Mouse (Mus musculus): ENCODE measurements at regions not wholly inside any gene's neighbourhood (a gene's known extent, or its start where the extent isn't known, plus 50 kb on each side); places are given as distances from the start of the nearest gene placed in this dataset.
A peak's percentile ranks its signal among the peaks of the same experiment; 100 is the strongest.

DNA sequence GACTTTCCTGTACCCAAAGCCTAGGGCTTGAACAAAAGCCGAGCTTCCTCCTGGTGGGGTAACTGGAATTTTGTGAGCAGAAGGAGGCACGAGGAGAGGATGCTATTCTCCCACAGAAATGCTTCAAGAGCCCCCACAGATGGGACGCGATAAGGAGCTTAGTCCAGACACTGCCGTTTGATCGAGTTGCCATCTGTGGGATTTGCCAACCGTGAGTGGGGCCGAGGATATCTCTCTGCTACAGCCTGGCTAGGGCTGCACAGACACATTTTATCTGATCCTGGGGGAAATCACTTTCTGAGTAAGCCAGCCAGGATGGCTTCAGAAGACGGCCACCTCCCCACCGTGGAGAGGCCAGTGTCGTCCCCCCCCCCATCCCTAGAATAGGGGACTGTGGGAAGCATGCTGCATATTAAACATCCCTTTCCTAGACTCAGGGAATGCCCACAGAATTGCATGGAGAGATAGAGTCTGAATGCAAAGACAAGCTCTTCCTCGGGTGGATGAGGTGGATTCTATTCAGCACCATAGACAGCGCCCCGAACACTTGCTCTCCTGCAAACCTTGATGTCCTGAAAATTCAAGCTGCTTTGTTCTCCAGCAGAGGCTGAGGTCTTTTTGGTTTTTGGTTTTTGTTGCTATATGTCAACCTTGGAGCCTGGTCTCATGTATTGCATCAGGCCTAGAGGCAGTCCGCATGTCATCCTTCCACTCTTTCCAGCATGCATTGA lies 611.6 kb upstream of the Fam19a5 start:
- Histone ChIP-seq H3K36me3 (replicated peaks) (no peaks in the 10 kb centered on the region), H3K9me3 (no peaks in the 10 kb centered on the region), H3K27ac (no peak overlapping the region), H3K4me1 (no peaks in the 10 kb centered on the region), H3K4me3 (no peak overlapping the region), H3K27me3 (ENCODE audit: poor library complexity, severe bottlenecking) (no peaks in the 10 kb centered on the region)
- peak; percentile 41 for DNase-seq (ENCODE audit: extremely low spot score, low spot score)
- WGBS: 67% methylated on average over 15 of the region's 15 CpGs

DNA sequence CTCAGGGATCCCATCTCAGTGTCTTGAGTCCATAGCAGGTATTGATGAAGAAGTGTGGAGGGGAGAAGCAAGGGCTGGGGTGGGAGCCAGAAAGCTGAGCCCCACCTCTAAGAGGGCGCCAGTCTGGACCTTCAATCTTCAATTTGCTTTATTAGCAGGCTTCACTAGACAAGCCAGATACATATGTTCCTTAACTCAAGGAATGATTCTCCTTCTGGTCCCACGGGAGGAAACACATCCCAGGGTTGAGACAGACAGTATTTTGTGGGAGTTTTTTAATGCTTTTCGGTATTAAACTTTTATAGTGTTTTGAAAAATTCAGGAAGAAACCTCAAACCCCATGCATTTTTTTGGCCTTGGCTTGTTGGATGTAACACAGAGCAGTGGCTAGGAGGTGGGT lies 606.7 kb upstream of the Fam19a5 start:
- Histone ChIP-seq H3K27ac (no peak overlapping the region), H3K9me3 (no peaks in the 10 kb centered on the region), H3K4me3 (no peak overlapping the region), H3K36me3 (replicated peaks) (no peaks in the 10 kb centered on the region), H3K4me1 (no peaks in the 10 kb centered on the region), H3K27me3 (ENCODE audit: poor library complexity, severe bottlenecking) (no peaks in the 10 kb centered on the region)
- 89% methylated on average over 3 of the region's 3 CpGs for WGBS
- no peak for DNase-seq (ENCODE audit: extremely low spot score, low spot score)

DNA sequence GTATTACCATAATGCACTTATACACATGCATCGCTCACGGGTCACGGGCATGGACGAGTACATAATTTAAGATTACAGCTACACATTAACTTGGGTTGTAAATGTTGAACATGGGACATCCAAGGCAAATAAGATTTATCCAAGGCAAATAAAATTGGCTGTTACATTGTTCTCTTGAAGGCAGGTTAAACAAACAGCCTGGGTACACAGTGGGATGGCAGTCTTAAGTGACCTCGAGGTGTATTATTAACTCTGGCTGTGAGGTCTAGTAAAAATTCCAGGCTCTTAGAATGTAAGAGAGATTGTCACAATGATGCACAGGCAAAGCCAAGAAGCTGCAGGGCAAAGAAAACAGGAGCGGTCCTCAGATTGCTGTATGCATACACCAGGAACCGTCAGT lies 599.6 kb upstream of the Fam19a5 start:
- no peaks in the 10 kb centered on the region for H3K36me3 ChIP-seq (replicated peaks)
- no peaks in the 10 kb centered on the region for H3K27me3 ChIP-seq (ENCODE audit: poor library complexity, severe bottlenecking)
- H3K27ac ChIP-seq: no peak overlapping the region
- 91% methylated on average over 7 of the region's 7 CpGs for WGBS
- H3K9me3 ChIP-seq: no peaks in the 10 kb centered on the region
- peaks cover 8% of the 10 kb centered on the region; the same call in 1 of the 2 replicates for H3K4me1 ChIP-seq
- no peak overlapping the region for H3K4me3 ChIP-seq
- DNase-seq (ENCODE audit: extremely low spot score, low spot score): no peak

DNA sequence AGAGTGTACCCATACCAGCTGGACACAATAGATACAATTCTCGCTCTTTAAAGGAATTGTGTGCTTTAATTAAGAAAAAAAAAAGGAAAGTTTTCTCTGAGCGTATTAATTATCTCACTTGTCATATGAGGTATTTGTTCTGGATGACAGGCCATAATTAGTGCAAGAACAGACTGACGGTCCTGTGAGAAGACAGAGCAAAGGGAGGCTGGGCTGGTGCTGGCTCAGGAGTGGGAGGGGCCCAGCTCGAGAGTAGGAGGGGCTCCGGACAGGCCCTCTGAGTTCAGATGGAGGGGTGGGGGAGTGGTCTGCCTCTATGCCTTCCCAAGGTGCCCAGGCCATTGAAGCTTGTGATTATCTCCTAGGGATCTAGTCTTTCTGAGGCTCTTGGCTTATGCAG lies 591.5 kb upstream of the Fam19a5 start:
- 55% methylated on average over 5 of the region's 5 CpGs for WGBS
- Histone ChIP-seq H3K36me3 (replicated peaks) (no peaks in the 10 kb centered on the region), H3K4me1 (no peaks in the 10 kb centered on the region), H3K9me3 (no peaks in the 10 kb centered on the region), H3K27me3 (ENCODE audit: poor library complexity, severe bottlenecking) (no peaks in the 10 kb centered on the region), H3K27ac (no peak overlapping the region), H3K4me3 (no peak overlapping the region)
- no peak for DNase-seq (ENCODE audit: extremely low spot score, low spot score)

DNA sequence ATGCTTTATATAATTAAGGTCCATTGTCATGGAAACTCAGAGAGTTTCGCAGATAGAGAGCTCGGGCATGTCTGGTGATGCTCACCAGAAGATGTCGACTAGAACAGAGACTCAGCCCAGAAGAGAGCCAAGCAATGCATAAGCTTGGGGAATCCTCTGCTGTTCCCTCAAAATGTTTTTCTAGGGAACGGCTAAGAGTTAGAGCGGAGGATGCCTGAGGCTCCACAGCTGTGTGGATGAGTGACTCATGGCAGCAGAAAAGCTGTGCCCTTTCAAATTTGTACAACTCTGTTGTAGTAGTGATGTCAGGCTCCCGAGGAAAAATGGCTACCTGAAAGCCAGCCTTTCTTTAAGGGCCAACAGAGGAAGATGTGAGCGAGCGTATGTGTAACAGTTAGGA lies 586.2 kb upstream of the Fam19a5 start:
- WGBS: 87% methylated on average over 8 of the region's 8 CpGs
- no peak overlapping the region for H3K27ac ChIP-seq

DNA sequence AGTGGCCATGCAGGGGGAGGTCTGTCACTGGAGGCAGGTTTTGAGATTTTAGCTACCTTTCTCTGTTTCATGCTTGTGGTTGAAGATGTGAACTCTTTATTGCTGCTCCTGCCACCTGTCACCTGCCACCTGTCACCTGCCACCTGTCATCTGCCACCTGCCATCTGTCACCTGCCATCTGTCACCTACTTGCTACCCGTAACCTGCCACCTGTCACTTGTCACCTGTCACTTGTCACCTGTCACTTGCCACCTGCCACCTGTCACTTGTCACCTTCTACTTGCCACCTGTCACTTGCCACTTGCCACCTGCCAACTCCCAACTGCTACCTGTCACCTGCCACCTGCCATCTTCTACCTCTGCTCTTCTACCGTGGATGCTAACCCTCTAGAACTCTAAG lies 581.2 kb upstream of the Fam19a5 start:
- no peak overlapping the region for H3K27ac ChIP-seq
- WGBS: 84% methylated on average over 2 of the region's 2 CpGs
- H3K36me3 ChIP-seq (replicated peaks): no peaks in the 10 kb centered on the region
- H3K27me3 ChIP-seq (ENCODE audit: poor library complexity, severe bottlenecking): no peaks in the 10 kb centered on the region
- DNase-seq (ENCODE audit: extremely low spot score, low spot score): no peak
- H3K4me1 ChIP-seq: no peaks in the 10 kb centered on the region
- H3K9me3 ChIP-seq: no peaks in the 10 kb centered on the region
- H3K4me3 ChIP-seq: no peak overlapping the region

More for the DNA sequence above, 586.2 kb upstream of the Fam19a5 start:
- Histone ChIP-seq H3K4me1 (no peaks in the 10 kb centered on the region), H3K4me3 (no peak overlapping the region), H3K36me3 (replicated peaks) (no peaks in the 10 kb centered on the region), H3K27me3 (ENCODE audit: poor library complexity, severe bottlenecking) (no peaks in the 10 kb centered on the region), H3K9me3 (no peaks in the 10 kb centered on the region)
- no peak for DNase-seq (ENCODE audit: extremely low spot score, low spot score)

DNA sequence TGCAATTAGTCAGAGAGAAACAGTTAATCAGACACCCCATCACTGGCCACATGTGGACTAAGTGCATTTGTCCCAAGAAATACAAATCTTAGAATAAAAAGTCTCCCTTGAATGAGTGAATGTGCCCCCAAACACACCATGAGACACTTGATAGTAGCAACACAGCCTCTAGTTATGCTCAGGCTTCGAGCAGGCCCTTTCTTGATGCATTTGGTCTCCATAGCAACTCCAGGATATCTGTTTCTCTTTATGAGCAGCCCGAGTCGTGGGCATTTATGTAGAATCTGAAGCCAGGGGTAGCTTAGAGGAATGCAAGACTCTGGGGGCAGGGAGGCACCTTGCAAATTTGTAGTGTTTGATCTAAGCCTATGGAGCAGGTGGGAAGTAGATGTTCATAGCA lies 580.6 kb upstream of the Fam19a5 start:
- WGBS: 64% methylated on average over 3 of the region's 3 CpGs
- Histone ChIP-seq H3K27ac (no peak overlapping the region), H3K27me3 (ENCODE audit: poor library complexity, severe bottlenecking) (no peaks in the 10 kb centered on the region), H3K4me1 (no peaks in the 10 kb centered on the region), H3K4me3 (no peak overlapping the region), H3K9me3 (no peaks in the 10 kb centered on the region), H3K36me3 (replicated peaks) (no peaks in the 10 kb centered on the region)
- DNase-seq (ENCODE audit: extremely low spot score, low spot score): no peak

DNA sequence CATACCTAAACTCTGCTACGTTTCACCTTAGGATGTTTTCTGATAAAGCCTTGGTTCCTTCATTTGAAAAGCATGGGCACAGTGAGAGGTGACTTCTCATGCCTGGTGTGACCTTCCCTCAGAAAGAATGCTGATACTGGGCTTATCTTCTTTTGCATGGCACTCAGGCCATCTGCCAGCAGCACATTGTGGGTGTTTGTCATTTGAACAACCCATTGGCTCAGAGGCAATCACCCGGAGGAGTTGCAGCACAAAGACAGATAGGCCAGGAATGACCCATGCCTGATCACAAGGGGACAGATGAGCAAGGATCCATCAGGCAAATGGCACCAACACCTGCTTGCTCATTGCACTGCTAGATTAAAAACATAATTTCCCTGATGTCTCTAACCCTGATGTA lies 572.7 kb upstream of the Fam19a5 start:
- Histone ChIP-seq H3K4me3 (no peak overlapping the region), H3K27ac (no peak overlapping the region), H3K4me1 (no peaks in the 10 kb centered on the region), H3K9me3 (0 out of 2 replicates have a peak, but pooled peaks cover 4% of the 10 kb centered on the region), H3K27me3 (ENCODE audit: poor library complexity, severe bottlenecking) (no peaks in the 10 kb centered on the region), H3K36me3 (replicated peaks) (no peaks in the 10 kb centered on the region)
- WGBS: 85% methylated on average over 2 of the region's 2 CpGs
- no peak for DNase-seq (ENCODE audit: extremely low spot score, low spot score)

DNA sequence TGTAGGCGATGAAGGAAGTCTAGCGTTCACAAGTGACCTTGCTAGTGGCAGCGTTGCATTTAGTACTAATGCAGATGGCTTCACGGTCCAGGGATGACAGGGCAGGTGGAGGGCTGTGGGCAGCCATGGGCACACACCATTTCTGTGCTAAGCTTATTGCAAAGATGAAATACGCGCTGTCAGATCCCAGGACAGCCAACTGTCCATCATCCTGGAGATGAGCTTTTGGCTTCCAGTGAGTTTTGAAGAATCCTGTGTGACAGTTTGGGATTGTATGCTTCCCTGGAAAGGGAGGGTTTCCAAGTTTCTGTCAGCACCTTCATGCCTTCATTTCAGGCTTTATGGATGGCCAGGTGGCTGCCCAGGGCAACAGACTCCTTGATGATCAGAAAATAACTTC lies 547.9 kb upstream of the Fam19a5 start:
- DNase-seq (ENCODE audit: extremely low spot score, low spot score): no peak
- no peak overlapping the region for H3K4me3 ChIP-seq
- no peaks in the 10 kb centered on the region for H3K36me3 ChIP-seq (replicated peaks)
- WGBS: 94% methylated on average over 6 of the region's 6 CpGs
- H3K27me3 ChIP-seq (ENCODE audit: poor library complexity, severe bottlenecking): no peaks in the 10 kb centered on the region
- H3K9me3 ChIP-seq: no peaks in the 10 kb centered on the region; the same call in 1 of the 2 replicates
- H3K27ac ChIP-seq: no peak overlapping the region
- H3K4me1 ChIP-seq: peaks cover 4% of the 10 kb centered on the region; the same call in 1 of the 2 replicates

DNA sequence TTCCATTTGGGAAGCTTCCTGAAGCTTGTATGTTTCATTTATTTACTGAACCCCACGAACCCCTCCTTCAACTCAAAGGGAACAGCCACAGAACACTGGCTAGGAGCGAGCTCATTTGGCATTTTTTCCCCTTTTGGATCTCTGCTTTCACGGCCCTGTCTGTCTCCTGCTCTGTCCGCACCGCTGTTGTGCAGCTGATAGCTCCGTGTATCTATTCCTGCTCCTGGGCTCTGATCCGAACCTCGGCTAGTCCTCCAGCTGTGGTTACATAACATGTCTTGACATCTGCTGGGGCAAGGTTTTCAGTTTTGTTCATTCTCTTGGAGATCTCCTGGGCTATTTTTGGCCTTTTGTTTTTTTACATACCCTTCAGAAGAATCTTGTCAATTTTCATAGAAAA lies 525.1 kb upstream of the Fam19a5 start:
- H3K27ac ChIP-seq: no peak overlapping the region
- WGBS: 71% methylated on average over 8 of the region's 8 CpGs
- no peak for DNase-seq (ENCODE audit: extremely low spot score, low spot score)
- no peak overlapping the region for H3K4me3 ChIP-seq
- H3K4me1 ChIP-seq: peaks cover 8% of the 10 kb centered on the region
- no peaks in the 10 kb centered on the region for H3K9me3 ChIP-seq
- no peaks in the 10 kb centered on the region for H3K36me3 ChIP-seq (replicated peaks)
- H3K27me3 ChIP-seq (ENCODE audit: poor library complexity, severe bottlenecking): no peaks in the 10 kb centered on the region

DNA sequence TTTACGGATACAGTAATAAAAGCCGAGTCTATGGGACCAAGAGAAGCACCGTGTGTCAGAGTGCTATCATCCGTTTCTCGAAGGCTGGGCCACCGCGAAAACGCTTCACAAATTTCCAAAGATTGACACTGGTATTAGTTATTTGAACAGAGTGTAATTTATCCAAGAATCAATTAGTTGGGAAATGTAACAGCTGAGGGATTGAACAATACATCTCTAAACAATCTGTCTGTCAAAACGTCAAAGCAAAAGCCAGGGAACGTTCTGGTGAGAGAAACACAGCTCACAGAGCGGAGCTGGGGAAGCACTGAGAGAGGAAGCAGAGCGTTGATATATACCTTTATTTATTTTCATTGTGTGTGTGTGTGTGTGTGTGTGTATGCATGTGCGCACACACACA lies 498.1 kb upstream of the Fam19a5 start:
- DNase-seq (ENCODE audit: extremely low spot score, low spot score): no peak
- no peaks in the 10 kb centered on the region for H3K9me3 ChIP-seq
- 92% methylated on average over 13 of the region's 13 CpGs for WGBS

DNA sequence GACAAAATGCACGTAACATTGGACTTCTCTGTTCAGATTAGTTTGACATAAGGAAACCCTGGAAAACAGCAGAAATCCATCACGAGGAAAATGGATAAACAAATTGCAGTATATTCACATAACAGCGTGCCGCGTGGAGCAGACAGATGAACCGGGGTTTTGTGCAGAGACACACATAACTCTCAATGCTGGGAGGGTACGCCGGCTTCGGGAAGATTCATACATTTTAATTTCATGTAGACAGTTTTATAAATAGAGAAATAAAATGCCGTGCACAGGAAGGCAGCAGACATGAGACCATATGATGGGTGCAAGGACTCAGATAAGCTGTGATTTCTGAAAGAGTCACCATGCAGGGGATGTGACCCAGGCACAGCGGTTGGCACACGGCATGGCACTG lies 489.9 kb upstream of the Fam19a5 start:
- no peaks in the 10 kb centered on the region for H3K4me1 ChIP-seq
- no peak overlapping the region for H3K4me3 ChIP-seq
- H3K27ac ChIP-seq: no peak overlapping the region
- H3K36me3 ChIP-seq (replicated peaks): no peaks in the 10 kb centered on the region
- DNase-seq (ENCODE audit: extremely low spot score, low spot score): no peak
- H3K27me3 ChIP-seq (ENCODE audit: poor library complexity, severe bottlenecking): no peaks in the 10 kb centered on the region
- H3K9me3 ChIP-seq: no peaks in the 10 kb centered on the region
- 95% methylated on average over 12 of the region's 12 CpGs for WGBS

More for the DNA sequence above, 498.1 kb upstream of the Fam19a5 start:
- H3K36me3 ChIP-seq (replicated peaks): no peaks in the 10 kb centered on the region
- no peak overlapping the region for H3K27ac ChIP-seq
- no peak overlapping the region for H3K4me3 ChIP-seq
- H3K4me1 ChIP-seq: no peaks in the 10 kb centered on the region
- H3K27me3 ChIP-seq (ENCODE audit: poor library complexity, severe bottlenecking): no peaks in the 10 kb centered on the region

DNA sequence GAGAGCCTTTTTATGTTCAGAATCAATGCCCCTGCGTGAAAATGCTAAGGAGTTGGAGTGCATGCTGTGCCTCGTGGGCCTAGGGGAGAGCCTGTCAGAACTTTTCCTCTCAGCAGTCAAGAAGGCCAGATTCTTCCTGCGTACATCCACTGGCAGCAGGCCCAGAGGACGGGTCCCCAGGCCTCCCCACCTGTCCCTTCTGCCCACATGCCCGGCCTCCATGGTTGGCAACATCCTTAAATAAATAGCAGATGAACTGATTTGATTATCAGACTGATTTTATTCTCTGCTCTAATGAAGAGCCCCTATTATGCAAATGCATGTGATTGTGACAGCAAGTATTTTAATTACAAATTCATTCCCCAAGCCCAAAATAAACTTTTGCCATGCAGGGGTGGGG lies 479.2 kb upstream of the Fam19a5 start:
- H3K36me3 ChIP-seq (replicated peaks): no peaks in the 10 kb centered on the region
- DNase-seq (ENCODE audit: extremely low spot score, low spot score): no peak
- H3K27ac ChIP-seq: no peak overlapping the region
- WGBS: 70% methylated on average over 5 of the region's 5 CpGs
- H3K9me3 ChIP-seq: no peaks in the 10 kb centered on the region
- no peak overlapping the region for H3K4me3 ChIP-seq
- H3K4me1 ChIP-seq: no peaks in the 10 kb centered on the region
- no peaks in the 10 kb centered on the region for H3K27me3 ChIP-seq (ENCODE audit: poor library complexity, severe bottlenecking)

DNA sequence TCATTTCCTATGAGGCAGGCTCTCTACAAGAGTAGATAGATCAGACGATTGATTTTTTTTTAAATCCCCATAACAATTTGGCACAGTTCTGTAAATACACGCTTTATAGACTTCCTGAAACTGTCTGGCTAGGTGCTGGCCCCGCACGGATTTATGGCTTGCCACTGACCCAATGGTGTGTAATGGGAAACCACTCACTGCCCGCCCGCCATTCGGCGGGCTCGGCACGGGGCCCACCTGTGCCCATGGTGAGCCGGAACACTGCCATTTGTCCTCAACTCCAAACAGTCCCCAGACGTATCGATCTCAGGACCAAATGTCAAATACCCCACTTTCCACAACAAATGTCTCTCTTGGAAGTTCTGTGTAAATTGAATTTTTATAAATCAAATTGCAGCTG lies 475.8 kb upstream of the Fam19a5 start:
- WGBS: 90% methylated on average over 13 of the region's 13 CpGs
- no peak overlapping the region for H3K27ac ChIP-seq
- H3K36me3 ChIP-seq (replicated peaks): no peaks in the 10 kb centered on the region

More for the DNA sequence above, 475.8 kb upstream of the Fam19a5 start:
- Histone ChIP-seq H3K9me3 (no peaks in the 10 kb centered on the region), H3K4me3 (no peak overlapping the region), H3K4me1 (no peaks in the 10 kb centered on the region), H3K27me3 (ENCODE audit: poor library complexity, severe bottlenecking) (no peaks in the 10 kb centered on the region)
- DNase-seq (ENCODE audit: extremely low spot score, low spot score): no peak
